Mouse (Mus musculus) heart, adult 2 months (tissue): ENCODE measurements around the gene Map4k5.

Source experiments
- CTCF ChIP-seq: fragments of 200-600 bp; IDR thresholded peaks from 2 replicates; pipeline ENCODE4 v1.8.1; 2022; ENCODE audit warnings: antibody characterized with exemption, mild to moderate bottlenecking, moderate library complexity
- EP300 ChIP-seq: fragments of 200-500 bp; IDR thresholded peaks from 2 replicates; pipeline ENCODE4 v1.6.1; 2011; ENCODE audit warnings: low read depth, low read length, control low read depth; ENCODE audit not compliant: insufficient read depth
- POLR2A ChIP-seq: fragments of 200-500 bp; IDR thresholded peaks from 2 replicates; pipeline ENCODE4 v1.6.1; 2011; ENCODE audit warnings: mild to moderate bottlenecking, low read depth, low read length, control low read depth; ENCODE audit not compliant: insufficient read depth

GRCm38 (mm10) chr12:69853387-69853786, 39.6 kb downstream of the Map4k5 start:
- TF ChIP-seq POLR2A (no peak), CTCF (no peak), EP300 (no peak)
